In genomic region chr17:13406701-13407100, GRCm38 (mm10) we compare ENCODE assay signal across 15 mouse cellular contexts. TPM values are rescaled to one million over a fixed set of nuclear protein-coding genes. Genes with fewer than 3 reads are reported as not detected.
"Had no signal": no experiment of that assay in that cellular context is flagged by ENCODE, and none has a peak within 500 bp of the region (broad histone marks: within the 10 kb centered on the region; RNA-seq: fewer than 3 reads in every experiment).

No protein-coding gene starts in this region.

RNA-seq across cellular contexts. Expression of gene Tcp10c, which starts 52.3 kb away (rescaled TPM):
- polyA plus RNA-seq: liver, postnatal 0 days; lung, adult 2 months; lung, embryonic 15.5 days; lung, postnatal 0 days; macrophage; midbrain, embryonic 11.5 days; midbrain, embryonic 13.5 days; midbrain, embryonic 15.5 days; midbrain, postnatal 0 days; neural tube, embryonic 12.5 days; neural tube, embryonic 14.5 days; small intestine, adult 2 months; stomach, embryonic 14.5 days; stomach, embryonic 16.5 days; urinary bladder, adult 2 months had no signal
